Comparison of ENCODE assay signal across 8 mouse cellular contexts in genomic region chr5:117574894-117575293, GRCm38 (mm10).
DNase-seq lines count a peak whose midpoint lies in the region.

No protein-coding gene starts in this region.

- intact Hi-C loops in left cerebral cortex, postnatal 14 days (cut with DNase I) = no loop called here

- DNase-seq in adrenal gland, postnatal 10 days = peak; percentile 13
- DNase-seq in adrenal gland, adult 8-10 months = no peak
- peak; percentile 54 for DNase-seq in layer of hippocampus, adult 11-12 months (ENCODE audit: low spot score)
- DNase-seq in layer of hippocampus, postnatal 25 days (ENCODE audit: extremely low spot score in 1 of 2, low spot score in 1 of 2) = no peak
- peak; percentile 30 to 67 for DNase-seq in kidney, adult 8-10 months
- DNase-seq in left cerebral cortex, postnatal 14 days (ENCODE audit: low spot score in 2 of 2) = peak; percentile 20 to 39
- DNase-seq in retina, postnatal 1 day = no peak
- no peak for DNase-seq in heart, adult 11 months

Comparison
In these comparisons a context has a peak if more than half of its experiments do, and no peak if none do; other contexts are left out.
1. DNase-seq: peak in adrenal gland, postnatal 10 days (single experiment), layer of hippocampus, adult 11-12 months (single experiment), kidney, adult 8-10 months (2 of 2) and left cerebral cortex, postnatal 14 days (2 of 2); none in adrenal gland, adult 8-10 months (single experiment), layer of hippocampus, postnatal 25 days (0 of 2), retina, postnatal 1 day (single experiment) and heart, adult 11 months (single experiment).